Mouse (Mus musculus) lung, adult 18-20 months (tissue): ENCODE measurements at regions not wholly inside any gene's neighbourhood (a gene's known extent, or its start where the extent isn't known, plus 50 kb on each side); places are given as distances from the start of the nearest gene placed in this dataset.
A peak's percentile ranks its signal among the peaks of the same experiment; 100 is the strongest.

Experiments used
- DNase-seq, 2 experiments: peaks; one replicate each; pipeline ENCODE4 v3.0.0; 2022; ENCODE audit warnings: mixed read lengths in 2 of 2

DNA sequence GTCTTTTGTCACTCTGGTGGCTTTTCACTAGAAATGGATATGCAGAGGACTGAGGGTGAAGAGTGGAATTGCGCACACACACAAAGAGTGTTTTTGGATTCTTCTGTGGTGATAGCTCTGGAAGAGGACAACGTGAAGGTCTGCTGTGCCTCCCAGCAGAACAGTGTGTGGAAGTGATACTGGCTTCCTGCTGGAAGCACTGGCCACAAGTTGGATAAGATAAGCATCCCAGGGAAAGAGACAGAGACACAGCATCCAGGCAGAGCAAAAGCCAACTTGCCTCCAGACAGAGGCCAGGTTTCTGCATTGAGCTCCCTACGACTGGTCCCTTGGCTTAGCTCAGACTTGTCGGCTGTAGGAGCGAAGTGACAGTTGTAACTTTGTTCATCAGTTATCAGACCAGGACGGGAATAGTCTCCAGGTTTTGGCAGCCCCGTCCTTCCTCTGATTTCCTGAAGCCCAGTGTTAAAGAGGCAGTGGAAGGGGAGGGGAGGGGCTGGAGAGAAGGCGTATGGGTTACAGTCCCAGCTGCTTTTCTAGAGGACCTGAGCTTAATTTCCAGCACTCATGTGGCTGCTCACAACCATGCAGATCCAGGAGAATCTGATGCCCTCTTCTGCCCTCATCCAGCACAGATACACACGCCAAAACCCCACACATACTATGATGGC is 89.2 kb downstream of the Tmem170b start:
- DNase-seq = peak in 1 of 2 experiments; percentile 6

DNA sequence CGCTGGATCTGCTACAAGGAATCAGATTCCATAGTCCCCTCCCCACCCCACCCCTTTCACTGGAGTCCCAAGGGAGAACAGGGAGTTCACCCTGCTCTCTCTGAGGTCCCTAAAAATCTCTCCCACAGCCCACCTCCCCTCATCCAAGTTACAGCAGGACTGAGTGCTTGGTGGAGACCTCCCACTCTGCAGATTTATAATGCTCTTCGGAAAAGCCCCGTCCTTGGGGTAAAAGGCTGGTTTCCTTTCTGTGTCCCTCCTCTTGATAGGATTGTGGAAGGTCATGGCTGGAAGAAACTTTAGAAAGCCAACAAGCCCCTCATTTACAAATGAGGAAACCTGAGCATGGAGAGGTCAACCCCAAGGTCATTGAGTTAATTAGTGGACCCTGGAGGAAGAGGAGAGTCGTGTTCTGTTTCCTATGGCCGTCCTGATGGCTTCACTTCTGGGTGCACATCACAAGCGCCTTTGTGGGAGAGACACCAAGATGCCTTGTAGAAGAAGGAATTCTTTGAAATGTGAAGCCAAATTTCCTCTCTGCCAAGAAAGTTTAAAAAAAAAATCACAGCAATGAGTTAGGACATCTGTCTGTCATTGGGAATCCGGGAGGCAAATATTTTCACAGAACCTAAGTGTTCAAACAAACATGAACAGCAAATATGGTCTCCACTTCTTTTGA is 91.2 kb downstream of the Tmem170b start:
- no peak for DNase-seq

DNA sequence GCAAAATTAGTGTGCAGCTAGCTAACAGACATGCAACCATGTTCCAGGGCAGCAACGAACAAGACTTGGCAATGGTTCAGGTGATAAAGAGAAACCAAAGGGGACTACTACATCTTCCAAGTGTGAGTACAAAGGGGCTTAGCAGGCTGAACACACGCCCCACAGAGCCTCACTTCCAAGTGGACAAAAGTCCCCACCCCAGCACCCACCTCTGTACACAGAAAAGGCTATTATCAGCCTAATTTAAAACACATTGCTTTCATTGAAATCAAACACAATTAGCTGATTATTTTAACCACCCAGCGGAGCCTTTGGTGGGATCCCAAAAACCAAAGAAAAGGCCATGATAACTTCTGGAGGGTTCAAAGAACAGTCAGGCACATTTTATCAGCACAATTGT is 95.6 kb downstream of the Tmem170b start:
- DNase-seq = no peak

DNA sequence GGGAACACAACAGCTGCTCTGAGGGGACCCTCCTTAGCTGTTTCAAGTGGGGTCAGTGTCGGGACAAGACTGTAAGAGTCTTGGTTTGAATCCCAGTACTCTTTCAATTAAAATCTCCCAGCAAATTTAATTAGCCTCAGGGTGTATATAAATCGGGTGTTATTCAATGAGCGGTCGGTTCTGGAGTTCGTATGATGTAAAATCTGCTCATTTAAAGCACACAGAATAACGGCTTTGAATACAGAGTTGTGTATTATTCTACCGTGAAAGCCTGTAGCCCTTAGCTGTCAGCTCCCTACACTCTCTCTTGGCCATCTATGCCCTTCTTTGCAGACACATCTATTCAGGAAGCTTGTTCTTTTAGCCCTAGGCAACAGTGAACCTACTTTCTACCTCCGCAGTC is 96.1 kb downstream of the Tmem170b start:
- no peak for DNase-seq

DNA sequence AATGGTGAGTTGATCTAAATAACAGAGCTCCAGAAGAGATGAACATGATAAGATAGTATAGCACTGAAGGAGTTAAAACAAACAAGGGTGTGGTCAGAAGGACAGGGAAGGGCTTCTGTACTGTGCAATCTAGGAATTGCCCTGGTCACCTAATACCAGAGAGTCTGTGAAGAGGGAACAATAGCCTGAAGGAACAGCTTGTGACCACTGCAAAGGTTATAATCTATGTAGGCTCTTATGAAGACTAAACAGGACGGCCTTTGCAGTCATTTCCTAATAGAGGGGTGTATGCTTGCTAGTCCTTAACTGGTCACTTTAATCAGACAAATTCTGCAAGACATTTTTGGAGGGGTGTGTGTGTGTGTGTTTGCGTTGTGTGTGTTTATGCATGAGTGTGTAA is 97.5 kb downstream of the Tmem170b start:
- peak in 1 of 2 experiments; percentile 13 for DNase-seq

DNA sequence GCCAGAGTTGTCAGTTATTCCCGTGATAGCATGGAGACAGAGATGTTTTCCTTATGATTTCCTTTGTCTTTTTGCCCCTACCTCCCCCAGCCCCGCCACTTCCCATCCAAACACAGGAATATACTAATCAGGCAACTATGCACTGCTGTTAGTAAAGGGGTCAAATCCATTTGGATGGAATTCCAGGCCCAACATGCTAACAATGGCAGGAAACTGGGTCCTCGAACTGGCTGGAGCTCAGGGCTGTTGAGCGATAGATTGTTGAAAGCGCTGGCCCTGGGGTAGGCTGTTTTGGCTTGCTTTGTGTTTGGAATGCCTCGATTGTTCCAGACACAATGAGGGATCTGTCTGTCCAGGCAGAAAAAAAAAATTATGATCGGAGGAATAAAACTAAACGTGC is 97.9 kb downstream of the Tmem170b start:
- peak; percentile 56 to 58 for DNase-seq

DNA sequence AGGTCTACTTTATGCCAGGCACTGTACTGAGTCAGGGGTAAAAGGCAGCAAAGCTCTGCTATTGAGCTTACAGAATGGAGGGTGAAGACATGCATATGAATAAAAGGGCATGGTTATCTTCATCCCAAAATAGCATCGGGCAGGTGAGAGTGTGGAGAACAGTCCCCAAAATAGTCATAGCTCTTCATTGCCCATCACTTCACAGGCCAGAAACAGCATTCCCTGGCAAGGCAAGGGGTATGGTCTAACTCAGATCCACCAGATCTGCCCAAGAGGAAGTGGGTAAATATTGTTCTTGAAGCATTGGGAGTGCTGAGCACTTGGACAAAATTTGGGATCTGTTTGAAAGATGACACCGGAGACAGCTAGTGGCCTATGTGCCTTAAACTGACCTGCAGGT is 99.1 kb downstream of the Tmem170b start:
- DNase-seq = no peak

DNA sequence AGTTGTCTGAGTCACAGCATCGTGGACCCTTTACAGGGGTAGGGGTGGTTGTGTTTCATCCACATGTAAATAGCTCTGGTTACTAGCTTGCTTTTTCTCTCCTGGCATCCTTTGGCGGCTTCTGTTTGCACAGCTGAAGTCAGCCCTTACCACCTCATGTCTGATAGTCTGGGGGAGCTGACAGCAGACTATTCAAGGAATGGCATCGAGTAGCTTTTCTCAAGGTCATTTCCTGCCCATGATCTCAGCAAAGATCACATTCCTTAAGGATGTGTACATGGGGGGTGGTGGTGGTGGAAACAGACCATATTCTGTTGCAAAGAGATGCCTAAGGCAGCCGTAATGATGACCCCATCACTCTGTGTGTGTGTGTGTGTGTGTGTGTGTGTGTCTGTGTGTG is 99.9 kb downstream of the Tmem170b start:
- DNase-seq = peak in 1 of 2 experiments; percentile 9

DNA sequence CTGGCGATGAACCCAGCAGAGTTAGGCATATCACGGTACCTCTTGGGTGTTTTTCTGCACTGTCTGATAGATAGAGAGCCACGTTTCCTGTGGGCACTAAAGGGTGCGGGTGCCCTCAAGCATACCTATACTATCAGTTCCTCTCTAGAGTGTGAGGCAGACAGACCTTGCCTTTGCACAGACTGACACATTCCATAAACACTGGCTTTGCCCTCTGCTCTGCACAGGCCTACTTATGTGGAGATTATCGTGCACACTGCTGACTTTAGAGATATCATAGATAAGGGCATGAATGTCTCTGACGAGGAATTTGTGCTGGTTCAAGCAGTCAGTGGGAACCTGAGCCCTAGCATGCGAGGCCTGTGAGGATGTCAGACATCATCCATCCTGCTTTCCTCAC is 102.1 kb downstream of the Tmem170b start:
- DNase-seq = no peak

DNA sequence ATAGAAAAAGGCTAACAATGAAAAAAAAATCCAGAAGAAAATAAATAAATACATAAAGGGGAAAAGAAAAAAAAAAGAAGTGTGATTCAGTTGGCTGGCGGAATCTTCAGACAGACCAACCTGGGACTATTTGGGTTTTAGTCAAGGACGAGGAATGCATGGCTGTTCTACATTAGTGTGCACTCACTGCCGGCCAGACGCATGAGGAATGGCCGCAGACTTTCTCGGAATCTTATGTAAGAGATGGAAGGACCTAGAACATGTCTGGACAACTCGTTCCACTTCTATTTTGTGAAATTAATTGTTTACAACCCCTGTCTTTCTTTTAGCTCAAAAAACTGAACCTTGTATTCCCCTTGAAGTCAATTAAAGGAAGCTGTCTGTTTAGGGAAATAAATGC is 103.4 kb downstream of the Tmem170b start:
- DNase-seq = no peak

DNA sequence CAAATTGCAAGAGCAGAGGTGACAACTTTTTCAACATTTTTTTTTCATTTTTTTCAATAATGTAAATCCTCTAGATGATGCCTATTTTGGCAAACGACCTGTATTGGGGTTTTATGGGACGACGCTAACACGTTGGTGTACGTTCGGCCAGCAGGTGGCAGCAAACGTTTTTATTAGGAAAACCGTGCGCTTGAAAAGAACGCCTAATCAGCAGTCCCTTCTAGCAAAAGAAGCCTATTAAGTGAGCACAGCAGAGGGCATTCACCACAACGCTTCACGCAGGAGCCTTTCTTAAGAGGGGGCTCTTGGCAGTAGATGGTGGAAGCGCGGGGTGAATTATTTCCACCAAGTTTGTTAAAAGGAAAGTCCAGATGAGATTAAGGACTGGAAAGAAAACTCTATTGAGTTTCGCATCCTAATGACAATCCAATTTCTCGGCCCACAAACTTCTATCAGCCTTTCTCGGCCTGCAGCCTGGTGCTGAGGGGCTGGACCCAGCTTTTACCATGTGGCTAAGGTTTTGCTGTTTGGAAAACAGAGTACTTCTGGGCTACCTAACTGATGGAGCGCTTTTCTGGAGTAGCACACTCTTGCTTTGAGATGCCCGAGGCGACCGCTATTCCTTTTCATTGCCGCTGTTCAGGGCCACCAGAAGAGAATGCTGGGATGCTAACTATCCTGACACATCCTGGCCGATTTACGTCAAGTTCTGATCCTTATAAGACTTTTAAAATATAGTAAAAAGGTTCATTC is 103.9 kb downstream of the Tmem170b start:
- peak; percentile 79 to 84 for DNase-seq

DNA sequence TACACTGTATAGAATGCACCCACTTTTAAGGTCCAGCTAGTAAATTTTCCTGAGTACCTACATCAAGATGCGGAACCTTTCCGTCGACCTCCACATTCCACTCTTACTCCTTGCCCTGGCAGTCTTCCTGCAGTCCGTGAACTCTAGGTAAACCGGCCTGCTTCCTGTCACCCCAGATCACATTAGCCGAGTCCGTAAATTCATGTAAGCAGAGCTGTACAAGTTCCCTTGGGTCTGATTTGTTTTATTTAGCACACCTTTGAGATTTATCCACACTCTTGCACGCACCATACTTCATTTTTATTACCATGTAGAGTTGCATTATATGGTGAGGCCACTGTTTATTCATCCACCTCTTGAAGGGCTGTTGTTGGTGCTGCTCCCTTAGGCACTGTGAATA is 106.9 kb downstream of the Tmem170b start:
- no peak for DNase-seq
